Mouse (Mus musculus) splenic B cell, adult 2 months (primary cell): Measurements from ENCODE around the gene Olfr20.
"Not testable (repeated sequence)": the region's sequence is repeated elsewhere in the genome, so short reads cannot be mapped to it uniquely, and the experiment has no call there.

ENCODE experiments used
- DNase-seq: peaks from one replicate; pipeline ENCODE4 v3.0.0-alpha.2; 2011; ENCODE audit warnings: low read depth, low spot score
- H3K27me3 ChIP-seq: 2 replicates; pipeline ENCODE4 v1.6.1; 2012; ENCODE audit warnings: mild to moderate bottlenecking, low read length, moderate library complexity, mixed read lengths; ENCODE audit not compliant: control insufficient read depth, poor library complexity, insufficient read depth, severe bottlenecking
- H3K36me3 ChIP-seq: 2 replicates; pipeline ENCODE4 v1.6.1; 2012; ENCODE audit warnings: mild to moderate bottlenecking, low read length, moderate library complexity, mixed read lengths; ENCODE audit not compliant: control insufficient read depth, poor library complexity, insufficient read depth, severe bottlenecking

Gene Olfr20

DNA sequence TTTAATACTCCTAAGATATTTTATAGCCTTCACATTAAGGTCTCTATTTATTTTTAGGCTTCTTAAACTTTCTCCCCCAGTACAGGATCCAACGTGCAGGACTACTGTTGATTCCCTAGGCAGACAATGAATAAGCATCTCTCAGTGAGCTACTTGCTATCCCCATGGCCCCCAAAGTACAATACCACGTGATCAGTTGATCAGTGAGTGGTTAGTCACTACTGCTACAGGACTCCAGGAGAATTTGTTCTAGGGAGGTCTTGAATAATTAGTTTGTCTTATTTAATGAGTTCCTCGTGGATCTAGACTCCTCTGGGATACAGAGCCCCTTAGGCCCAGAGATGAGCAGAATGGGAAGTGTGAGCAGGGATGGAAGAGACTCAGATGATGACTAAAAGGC lies at the start of gene Olfr20:
Gene Olfr20, plus strand, starts transcription at position 301 of the 400 bp plus-strand sequence.
- Histone ChIP-seq H3K27me3 (no peaks in the 10 kb centered on the region), H3K36me3 (no peaks in the 10 kb centered on the region)
- no peak for DNase-seq

DNA sequence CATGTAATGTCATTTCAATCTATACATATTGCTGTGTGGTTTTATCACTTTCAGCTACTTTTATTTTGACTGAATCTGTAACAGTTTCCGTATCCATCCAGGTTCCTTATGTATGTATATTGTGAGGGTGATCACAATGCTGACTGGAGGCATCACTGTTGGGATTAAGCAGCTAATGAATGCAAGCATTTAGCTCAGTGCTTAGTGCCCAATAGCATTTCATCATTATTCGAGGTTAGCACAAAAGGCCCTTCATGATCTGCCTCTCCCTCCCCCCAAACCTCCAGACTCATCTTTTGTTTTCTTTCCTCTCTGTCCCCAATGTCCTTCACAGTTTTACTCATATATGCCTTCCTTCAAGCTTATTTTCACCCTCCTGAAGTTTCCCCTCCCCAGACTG lies 47.5 kb upstream of the Olfr20 start:
- no peak for DNase-seq
- Histone ChIP-seq H3K27me3 (no peaks in the 10 kb centered on the region), H3K36me3 (no peaks in the 10 kb centered on the region)

DNA sequence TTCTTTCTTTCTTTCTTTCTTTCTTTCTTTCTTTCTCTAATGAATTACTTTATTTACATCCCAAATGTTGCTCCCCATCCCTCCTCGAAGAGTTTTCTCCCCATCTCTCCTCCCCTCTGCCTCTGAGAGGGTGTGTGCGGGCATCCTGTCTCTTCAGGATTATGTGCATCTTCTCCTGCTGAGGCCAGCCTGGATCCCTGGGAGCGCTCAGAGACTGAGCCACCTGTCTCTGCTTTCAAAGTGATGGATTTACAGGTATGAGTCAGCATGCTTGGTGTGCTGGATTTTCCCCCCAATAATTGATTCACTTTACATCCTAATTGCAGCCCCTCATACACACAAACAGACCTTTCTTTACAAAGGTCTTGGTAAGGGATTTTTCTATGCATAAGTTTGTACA lies 34.6 kb upstream of the Olfr20 start:
- no peaks in the 10 kb centered on the region for H3K27me3 ChIP-seq
- no peak for DNase-seq
- no peaks in the 10 kb centered on the region for H3K36me3 ChIP-seq

DNA sequence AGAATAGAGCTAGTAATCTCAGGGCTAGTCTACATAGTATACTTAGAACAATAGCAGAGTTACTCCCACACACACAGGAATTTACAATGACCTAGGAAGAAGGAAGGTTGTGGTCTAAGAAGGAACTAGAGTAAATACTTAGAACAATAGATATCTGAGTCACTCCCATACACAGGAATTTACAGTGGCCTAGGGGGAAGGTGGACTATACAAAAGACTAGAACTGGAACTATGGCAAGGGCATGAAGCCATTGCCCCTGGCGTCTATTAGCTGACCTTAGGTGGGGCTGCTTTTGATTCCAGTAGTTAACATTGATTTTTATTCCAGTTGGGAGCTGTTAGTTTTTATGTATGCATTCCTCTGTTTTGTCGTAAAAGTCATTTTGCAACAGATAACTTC lies 32.0 kb upstream of the Olfr20 start:
- H3K27me3 ChIP-seq, DNase-seq, H3K36me3 ChIP-seq: not testable (repeated sequence)

DNA sequence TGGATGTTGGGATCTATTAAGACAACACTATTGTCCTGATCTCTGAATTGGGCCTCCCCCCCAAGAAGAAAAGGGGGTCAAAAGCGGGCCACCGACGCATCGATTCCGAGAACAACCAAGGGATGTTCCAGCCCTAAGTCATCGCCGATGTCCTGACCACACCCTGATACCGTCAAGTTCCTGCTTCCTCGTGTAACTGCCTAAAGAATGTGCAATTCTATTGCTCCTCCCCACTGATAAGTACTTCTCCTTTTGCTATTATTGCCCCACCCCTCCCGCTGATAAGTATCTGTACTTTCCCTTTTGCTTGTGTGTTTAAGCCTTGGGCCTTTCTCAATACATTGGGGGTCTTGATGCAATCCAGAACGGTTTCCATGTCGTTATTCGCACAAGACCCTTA lies 29.5 kb upstream of the Olfr20 start:
- not testable (repeated sequence) for H3K36me3 ChIP-seq, DNase-seq, H3K27me3 ChIP-seq

DNA sequence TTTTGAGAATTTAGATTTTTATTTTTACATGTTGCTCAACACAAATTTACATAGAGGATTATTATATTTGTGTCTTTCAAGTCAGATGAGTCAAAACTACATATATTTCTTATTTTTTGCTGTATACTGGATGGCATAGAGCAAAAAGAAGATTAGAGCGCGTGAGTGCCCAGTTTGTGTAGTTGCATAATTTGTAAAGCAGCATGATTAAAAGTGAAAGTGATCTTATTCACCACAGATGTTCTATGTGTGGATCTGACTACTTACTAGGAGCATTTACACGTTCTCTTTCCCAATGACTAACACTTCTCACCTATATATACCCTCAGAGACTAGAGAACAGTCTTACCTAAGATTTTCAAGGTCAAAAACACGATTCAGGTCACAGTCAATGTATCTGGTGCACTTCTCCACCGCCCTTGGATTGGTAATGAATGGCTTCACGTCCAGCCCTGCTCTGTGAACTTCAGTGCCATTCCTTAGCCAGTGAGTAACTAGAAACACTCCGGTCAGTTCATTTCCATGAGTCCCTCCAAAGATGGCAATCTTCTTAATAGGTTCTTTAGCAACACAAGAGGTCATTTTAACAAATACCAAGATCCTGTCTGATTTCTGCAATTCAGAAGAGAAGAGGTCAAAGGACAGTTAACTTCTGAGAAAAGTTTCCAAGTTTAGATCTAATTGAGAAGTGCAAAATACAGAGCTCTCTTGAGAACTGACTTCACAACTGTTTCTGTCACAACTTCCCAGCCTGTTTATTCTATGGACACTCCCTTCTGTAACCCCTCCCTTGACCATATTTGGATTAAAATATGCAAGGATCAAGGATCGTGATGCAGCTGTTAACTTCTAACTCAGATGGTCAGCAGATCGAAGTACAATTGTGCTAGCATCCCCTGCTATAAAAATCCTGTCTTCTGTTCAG lies 26.4 kb upstream of the Olfr20 start:
- H3K27me3 ChIP-seq = no peaks in the 10 kb centered on the region
- no peak for DNase-seq

DNA sequence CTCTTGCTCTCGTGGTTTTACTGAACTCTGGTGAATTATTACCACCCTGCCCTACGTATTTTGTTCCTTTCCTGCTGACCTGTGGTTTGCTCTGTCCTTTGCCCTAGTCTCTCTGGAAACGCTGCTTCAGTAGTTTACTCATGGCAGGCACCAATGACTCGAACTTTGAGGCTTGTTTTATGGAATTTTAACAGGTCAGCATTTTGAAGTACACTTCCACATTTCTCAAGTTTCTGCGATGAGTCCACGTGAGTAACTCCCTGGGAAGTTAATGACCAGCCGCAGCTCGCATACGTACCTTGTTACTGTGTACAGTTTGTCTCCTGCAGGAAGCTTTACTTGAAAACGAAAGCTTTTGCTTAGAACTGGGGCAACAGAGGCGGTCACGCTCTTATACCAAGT lies 24.1 kb upstream of the Olfr20 start:
- no peak for DNase-seq
- Histone ChIP-seq H3K27me3 (no peaks in the 10 kb centered on the region), H3K36me3 (no peaks in the 10 kb centered on the region)

More for the DNA sequence above, 26.4 kb upstream of the Olfr20 start:
- H3K36me3 ChIP-seq = no peaks in the 10 kb centered on the region

DNA sequence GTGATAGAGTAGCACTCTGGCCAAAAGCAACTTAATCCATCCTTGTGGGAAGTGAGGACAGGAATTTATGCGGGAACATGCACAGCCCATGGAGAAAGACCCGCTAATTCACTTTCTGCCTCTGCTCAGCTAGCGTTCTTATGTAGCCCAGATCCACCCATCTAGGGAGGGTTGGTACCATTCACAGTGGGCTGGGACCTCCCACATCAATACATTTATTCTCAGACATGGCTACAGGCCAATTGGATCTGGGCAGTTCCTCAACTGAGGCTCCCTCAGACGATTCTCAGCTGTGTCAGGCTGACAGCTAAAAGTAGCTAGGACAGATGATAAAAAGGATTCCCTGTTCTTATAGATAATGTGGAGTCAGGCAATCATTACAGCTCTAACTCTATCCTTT lies 23.2 kb upstream of the Olfr20 start:
- Histone ChIP-seq H3K27me3 (no peaks in the 10 kb centered on the region), H3K36me3 (no peaks in the 10 kb centered on the region)
- DNase-seq = no peak

DNA sequence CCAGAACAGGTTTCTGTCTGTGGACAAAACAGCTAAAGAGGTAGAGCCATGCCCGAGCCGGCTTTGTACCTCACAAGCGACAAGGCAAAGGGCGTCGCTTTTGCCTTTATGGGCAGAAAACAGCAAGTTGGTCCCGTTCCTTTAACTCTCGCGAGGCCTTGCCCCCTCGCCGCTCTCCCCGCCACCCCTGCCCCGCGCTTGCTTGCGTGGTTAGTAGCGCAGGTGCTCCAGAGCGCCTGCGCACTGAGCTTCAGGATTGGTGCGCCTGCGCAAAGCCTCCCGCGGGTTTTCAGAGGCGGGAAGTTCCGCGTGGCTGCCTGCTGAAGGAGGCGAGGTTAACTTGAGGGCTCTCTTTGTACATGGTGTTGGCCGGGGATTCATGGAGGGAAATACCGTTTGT lies 21.1 kb upstream of the Olfr20 start, which contains the start of the genes Aspa, Gm49340 and Spata22:
Gene Aspa, minus strand, starts transcription at position 155 of the 400 bp plus-strand sequence.
Gene Gm49340, plus strand, starts transcription at position 300 of the 400 bp plus-strand sequence.
Gene Spata22, plus strand, starts transcription at position 300 of the 400 bp plus-strand sequence.
- Histone ChIP-seq H3K27me3 (no peaks in the 10 kb centered on the region), H3K36me3 (no peaks in the 10 kb centered on the region)
- no peak for DNase-seq

DNA sequence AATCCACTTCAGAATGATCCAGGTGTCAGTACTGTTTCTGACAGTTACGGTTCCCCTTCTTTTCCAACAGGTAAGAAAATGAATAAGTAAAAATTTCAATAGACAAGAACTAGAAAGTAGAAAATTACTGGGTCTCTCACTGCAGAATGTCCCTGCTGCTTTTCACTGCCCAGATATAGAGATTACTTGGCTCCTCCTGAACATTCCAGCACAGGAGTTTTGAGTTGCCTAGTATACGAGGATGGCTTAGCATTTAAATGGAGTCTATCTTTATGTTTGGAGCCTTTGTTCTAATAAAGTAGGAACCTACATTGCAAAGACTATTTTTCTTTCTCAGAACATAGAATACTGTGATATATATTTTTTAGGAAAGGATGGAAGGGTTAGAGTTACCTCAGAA lies 17.2 kb upstream of the Olfr20 start:
- Histone ChIP-seq H3K36me3 (no peaks in the 10 kb centered on the region), H3K27me3 (no peaks in the 10 kb centered on the region)
- DNase-seq = no peak

DNA sequence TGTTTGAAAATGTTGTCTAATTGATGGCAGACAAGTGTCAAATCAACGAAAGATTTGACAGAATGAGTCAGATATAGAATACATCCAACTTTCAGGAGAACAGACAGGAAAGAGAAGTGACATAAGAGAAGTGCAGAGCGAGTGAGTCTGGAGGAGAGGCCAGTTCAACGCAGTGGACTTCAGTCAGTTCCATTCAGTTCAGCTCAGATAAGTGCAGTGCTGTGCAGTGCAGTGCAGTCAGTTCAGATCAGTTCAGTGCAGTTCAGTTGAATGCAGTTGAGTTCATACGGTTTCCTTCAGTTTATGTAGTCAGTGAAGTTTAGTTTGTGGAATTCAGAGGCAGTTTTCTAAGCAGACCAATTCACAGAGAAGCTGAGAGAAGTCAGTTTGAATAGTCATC lies 13.7 kb upstream of the Olfr20 start:
- Histone ChIP-seq H3K27me3 (no peaks in the 10 kb centered on the region), H3K36me3 (no peaks in the 10 kb centered on the region)
- DNase-seq = no peak

DNA sequence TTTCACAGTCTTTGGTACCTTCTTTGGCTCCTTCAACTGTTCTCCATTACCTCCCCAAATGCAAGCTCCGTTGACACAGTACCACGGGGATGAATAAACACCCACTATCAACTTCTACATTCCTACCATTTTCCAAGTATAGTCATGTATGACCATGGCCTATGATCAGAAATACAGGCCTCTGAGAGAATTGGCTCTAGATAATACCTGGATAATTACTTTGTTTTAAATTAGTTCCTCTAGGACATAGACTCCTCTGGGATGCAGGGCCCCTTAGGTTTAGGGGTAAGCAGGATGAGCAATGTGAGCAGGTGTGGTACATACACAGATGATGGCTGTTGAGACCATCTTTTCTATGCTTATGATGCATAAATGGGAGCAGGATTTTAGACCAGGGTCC lies 20.4 kb downstream of the Olfr20 start, which contains the start of gene Olfr376:
Gene Olfr376, plus strand, starts transcription at position 301 of the 400 bp plus-strand sequence.
- H3K36me3 ChIP-seq = no peaks in the 10 kb centered on the region

DNA sequence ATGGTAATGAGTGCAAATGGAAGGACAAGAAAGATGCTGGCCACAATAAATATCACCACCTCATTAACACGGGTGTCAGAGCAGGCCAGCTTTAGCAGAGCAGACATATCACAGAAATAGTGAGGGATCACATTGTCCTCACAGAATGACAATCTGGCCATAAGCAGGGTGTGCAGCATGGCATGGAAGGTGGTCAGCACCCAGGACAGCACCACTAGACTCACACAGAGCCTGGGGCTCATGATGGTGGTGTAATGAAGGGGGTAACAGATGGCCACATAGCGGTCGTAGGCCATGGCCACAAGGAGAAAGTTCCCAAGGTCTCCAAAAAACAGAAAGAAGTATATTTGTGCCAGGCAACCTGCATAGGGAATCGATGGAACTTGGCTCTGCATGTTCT lies 44.8 kb downstream of the Olfr20 start:
- H3K36me3 ChIP-seq = no peaks in the 10 kb centered on the region
- no peak for DNase-seq
- H3K27me3 ChIP-seq = no peaks in the 10 kb centered on the region

More for the DNA sequence above, 20.4 kb downstream of the Olfr20 start, which contains the start of gene Olfr376:
- no peak for DNase-seq
- H3K27me3 ChIP-seq = no peaks in the 10 kb centered on the region

DNA sequence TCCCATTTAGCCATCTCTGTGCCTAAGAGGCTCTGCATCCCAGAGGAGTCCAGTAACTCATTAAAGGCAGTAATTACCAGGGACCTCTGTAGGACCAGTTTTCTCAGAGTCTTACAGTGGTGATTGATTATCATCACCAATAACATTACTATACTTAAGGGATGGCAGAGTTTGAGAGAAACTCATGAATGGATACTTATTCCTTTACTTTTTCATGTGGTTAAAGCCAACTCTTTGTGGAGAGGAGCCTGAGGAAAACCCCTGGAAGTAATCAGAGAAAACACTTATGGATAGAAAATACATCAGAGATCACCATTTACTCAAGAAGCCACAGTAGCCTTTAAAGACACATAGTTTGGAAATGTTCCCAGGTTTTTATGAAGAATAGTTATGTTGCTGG lies 48.9 kb downstream of the Olfr20 start, which contains the start of gene Olfr1:
Gene Olfr1, minus strand, starts transcription at position 101 of the 400 bp plus-strand sequence.
- no peak for DNase-seq
- H3K27me3 ChIP-seq = no peaks in the 10 kb centered on the region
- H3K36me3 ChIP-seq = no peaks in the 10 kb centered on the region
